Mouse (Mus musculus): Measurements from ENCODE around the gene Eng. TPM values are rescaled to one million over a fixed set of nuclear protein-coding genes. Genes with fewer than 3 reads are reported as not detected.

Gene Eng
- total RNA-seq, 2 experiments from 2014 or later = 1.4 to 15.5 TPM

- no peak for ATAC-seq (replicated peaks; ENCODE audit: low FRiP score, poor library complexity, severe bottlenecking)
Measured at GRCm38 (mm10) chr2:32722581-32722980, 76.2 kb downstream of the Eng start.

GRCm38 (mm10) chr2:32724149-32724548 is 77.8 kb downstream of the Eng start:
- ATAC-seq (replicated peaks; ENCODE audit: low FRiP score, poor library complexity, severe bottlenecking) = no peak

GRCm38 (mm10) chr2:32724832-32725790 is 78.7 kb downstream of the Eng start:
- ATAC-seq (replicated peaks; ENCODE audit: low FRiP score, poor library complexity, severe bottlenecking) = no peak

GRCm38 (mm10) chr2:32727435-32727834 is 81.0 kb downstream of the Eng start:
- 0 out of 2 replicates have a peak, but pooled peaks have one; percentile 37 for ATAC-seq (replicated peaks; ENCODE audit: low FRiP score, poor library complexity, severe bottlenecking)

GRCm38 (mm10) chr2:32728463-32728862 is 82.1 kb downstream of the Eng start:
- ATAC-seq (replicated peaks; ENCODE audit: low FRiP score, poor library complexity, severe bottlenecking) = no peak

- no peak for ATAC-seq (replicated peaks; ENCODE audit: low FRiP score, poor library complexity, severe bottlenecking)
Measured at GRCm38 (mm10) chr2:32729547-32729946, 83.2 kb downstream of the Eng start.

- no peak for ATAC-seq (replicated peaks; ENCODE audit: low FRiP score, poor library complexity, severe bottlenecking)
Measured at GRCm38 (mm10) chr2:32730854-32731253, 84.5 kb downstream of the Eng start.

DNA sequence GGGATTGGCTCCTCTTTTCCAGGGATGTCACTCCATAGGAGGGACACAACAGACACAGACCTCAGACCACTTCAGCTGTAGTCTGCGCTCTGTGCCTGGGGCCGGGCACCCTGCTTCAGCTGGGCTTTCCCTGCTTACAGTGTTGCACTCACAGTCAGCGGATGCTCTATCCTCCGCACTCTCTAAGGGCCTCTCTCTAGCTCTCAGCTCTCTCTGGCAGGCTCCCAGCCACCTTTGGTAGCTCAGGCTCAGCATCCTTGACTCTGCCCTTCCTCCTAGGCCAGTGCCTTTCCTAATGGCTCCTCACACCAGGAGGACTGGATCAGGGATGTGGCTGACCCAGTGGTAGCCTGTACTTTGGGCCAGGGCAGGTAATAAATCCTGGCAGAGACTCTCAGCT is 85.5 kb downstream of the Eng start:
- ATAC-seq (replicated peaks; ENCODE audit: low FRiP score, poor library complexity, severe bottlenecking) = no peak

Other genes with a start within 250 kb of the Eng start
- 4.0 TPM in 1 of 2 replicates, not detected in the other for gene Naif1, start 196.1 kb upstream of the Eng start, total RNA-seq (2015; ENCODE audit: low replicate concordance)
- 0.23 and 2.1 TPM in 2 replicates for gene Naif1, start 196.1 kb upstream of the Eng start, total RNA-seq (2017; ENCODE audit: low replicate concordance)
- 5.4 and 7.2 TPM in 2 replicates for gene Slc25a25, start 195.2 kb upstream of the Eng start, total RNA-seq (2015; ENCODE audit: low replicate concordance)
- gene Slc25a25, start 195.2 kb upstream of the Eng start, total RNA-seq (2017; ENCODE audit: low replicate concordance) = 14.8 and 19.0 TPM in 2 replicates
- 3.6 and 12.6 TPM in 2 replicates for gene Fam102a, start 111.3 kb upstream of the Eng start, total RNA-seq (2015; ENCODE audit: low replicate concordance)
- 0.77 and 3.0 TPM in 2 replicates for gene Fam102a, start 111.3 kb upstream of the Eng start, total RNA-seq (2017; ENCODE audit: low replicate concordance)
- gene Dpm2, start 75.7 kb upstream of the Eng start, total RNA-seq (2015; ENCODE audit: low replicate concordance) = 33.9 and 45.3 TPM in 2 replicates
- 11.8 and 21.1 TPM in 2 replicates for gene Dpm2, start 75.7 kb upstream of the Eng start, total RNA-seq (2017; ENCODE audit: low replicate concordance)
- not detected in 2 replicates for gene Pip5kl1, start 71.8 kb upstream of the Eng start, total RNA-seq (2015; ENCODE audit: low replicate concordance)
- not detected in 2 replicates for gene Pip5kl1, start 71.8 kb upstream of the Eng start, total RNA-seq (2017; ENCODE audit: low replicate concordance)
- not detected in 2 replicates for gene 9430097D07Rik, start 70.9 kb upstream of the Eng start, total RNA-seq (2015; ENCODE audit: low replicate concordance)
- 0.90 TPM in 1 of 2 replicates, not detected in the other for gene 9430097D07Rik, start 70.9 kb upstream of the Eng start, total RNA-seq (2017; ENCODE audit: low replicate concordance)
- 2.9 and 3.8 TPM in 2 replicates for gene St6galnac4, start 59.5 kb upstream of the Eng start, total RNA-seq (2015; ENCODE audit: low replicate concordance)
- 2.3 and 2.4 TPM in 2 replicates for gene St6galnac4, start 59.5 kb upstream of the Eng start, total RNA-seq (2017; ENCODE audit: low replicate concordance)
- not detected in 2 replicates for gene St6galnac6, start 46.9 kb upstream of the Eng start, total RNA-seq (2015; ENCODE audit: low replicate concordance)
- 0.64 and 3.9 TPM in 2 replicates for gene St6galnac6, start 46.9 kb upstream of the Eng start, total RNA-seq (2017; ENCODE audit: low replicate concordance)
- 0.84 TPM in 1 of 2 replicates, not detected in the other for gene Ak1, start 24.8 kb upstream of the Eng start, total RNA-seq (2015; ENCODE audit: low replicate concordance)
- not detected in 2 replicates for gene Ak1, start 24.8 kb upstream of the Eng start, total RNA-seq (2017; ENCODE audit: low replicate concordance)
- not detected in 2 replicates for gene Fpgs, start 57.5 kb downstream of the Eng start, total RNA-seq (2015; ENCODE audit: low replicate concordance)
- 1.5 and 3.7 TPM in 2 replicates for gene Fpgs, start 57.5 kb downstream of the Eng start, total RNA-seq (2017; ENCODE audit: low replicate concordance)
- gene Cdk9, start 66.5 kb downstream of the Eng start, total RNA-seq (2015; ENCODE audit: low replicate concordance) = 17.2 and 33.9 TPM in 2 replicates
- 26.2 and 29.3 TPM in 2 replicates for gene Cdk9, start 66.5 kb downstream of the Eng start, total RNA-seq (2017; ENCODE audit: low replicate concordance)
- gene Sh2d3c, start 74.5 kb downstream of the Eng start, total RNA-seq (2015; ENCODE audit: low replicate concordance) = 8.6 and 10.5 TPM in 2 replicates
- 1.5 and 3.3 TPM in 2 replicates for gene Sh2d3c, start 74.5 kb downstream of the Eng start, total RNA-seq (2017; ENCODE audit: low replicate concordance)
- not detected in 2 replicates for gene 6330409D20Rik, start 94.4 kb downstream of the Eng start, total RNA-seq (2015; ENCODE audit: low replicate concordance)
- not detected in 2 replicates for gene 6330409D20Rik, start 94.4 kb downstream of the Eng start, total RNA-seq (2017; ENCODE audit: low replicate concordance)
- gene Tor2a, start 110.6 kb downstream of the Eng start, total RNA-seq (2015; ENCODE audit: low replicate concordance) = 2.9 and 4.2 TPM in 2 replicates
- 0.91 and 4.5 TPM in 2 replicates for gene Tor2a, start 110.6 kb downstream of the Eng start, total RNA-seq (2017; ENCODE audit: low replicate concordance)
- 1.3 TPM in 1 of 2 replicates, not detected in the other for gene Ttc16, start 129.0 kb downstream of the Eng start, total RNA-seq (2015; ENCODE audit: low replicate concordance)
- gene Ttc16, start 129.0 kb downstream of the Eng start, total RNA-seq (2017; ENCODE audit: low replicate concordance) = not detected in 2 replicates
- gene Ptrh1, start 129.2 kb downstream of the Eng start, total RNA-seq (2015; ENCODE audit: low replicate concordance) = 2.2 TPM in 1 of 2 replicates, not detected in the other
- 11.3 TPM in 1 of 2 replicates, not detected in the other for gene Ptrh1, start 129.2 kb downstream of the Eng start, total RNA-seq (2017; ENCODE audit: low replicate concordance)
- gene Cfap157, start 137.8 kb downstream of the Eng start, total RNA-seq (2015; ENCODE audit: low replicate concordance) = not detected in 2 replicates
- not detected in 2 replicates for gene Cfap157, start 137.8 kb downstream of the Eng start, total RNA-seq (2017; ENCODE audit: low replicate concordance)
- gene Stxbp1, start 200.7 kb downstream of the Eng start, total RNA-seq (2015; ENCODE audit: low replicate concordance) = 0.84 and 1.4 TPM in 2 replicates
- gene Stxbp1, start 200.7 kb downstream of the Eng start, total RNA-seq (2017; ENCODE audit: low replicate concordance) = 0.61 and 4.0 TPM in 2 replicates
- 2.2 and 8.8 TPM in 2 replicates for gene Fam129b, start 229.5 kb downstream of the Eng start, total RNA-seq (2015; ENCODE audit: low replicate concordance)
- 5.0 and 11.5 TPM in 2 replicates for gene Fam129b, start 229.5 kb downstream of the Eng start, total RNA-seq (2017; ENCODE audit: low replicate concordance)

Measured in erythroid progenitor cell, adult 5-6 weeks (primary cell).